Comparison of ENCODE assay signal across 30 mouse cellular contexts in genomic region chr9:22000296-22000695, GRCm38 (mm10). TPM values are rescaled to one million over a fixed set of nuclear protein-coding genes. Genes with fewer than 3 reads are reported as not detected.
"Had no signal": no experiment of that assay in that cellular context is flagged by ENCODE, and none has a peak within 500 bp of the region (broad histone marks: within the 10 kb centered on the region; RNA-seq: fewer than 3 reads in every experiment).

No protein-coding gene starts in this region.

- H3K9me3 ChIP-seq: heart, embryonic 13.5 days; heart, embryonic 15.5 days; hindbrain, embryonic 13.5 days; hindbrain, embryonic 15.5 days; kidney, embryonic 15.5 days; limb, embryonic 13.5 days; limb, embryonic 15.5 days had no signal

- ATAC-seq: hindbrain, postnatal 0 days; intestine, embryonic 16.5 days; liver, embryonic 12.5 days had no signal

- DNase-seq: gastrocnemius, postnatal 14 days; gastrocnemius, postnatal 36 days; heart, adult 11 months; heart, adult 2 months; heart, postnatal 14 days; heart, postnatal 36 days; kidney, adult 11 months; kidney, adult 2 months; kidney, adult 9 months; kidney, postnatal 14 days; kidney, postnatal 36 days; layer of hippocampus, adult 9-11 months; layer of hippocampus, postnatal 36 days; left cerebral cortex, postnatal 4 days had no signal

- H3K27ac ChIP-seq: heart, adult 2 months; heart, embryonic 13.5 days; heart, embryonic 15.5 days; hindbrain, embryonic 13.5 days; hindbrain, embryonic 15.5 days; hindbrain, postnatal 0 days; kidney, embryonic 15.5 days; kidney, postnatal 0 days; limb, embryonic 13.5 days; limb, embryonic 15.5 days; liver, embryonic 12.5 days; liver, embryonic 14.5 days had no signal

- H3K4me2 ChIP-seq: heart, embryonic 11.5 days; heart, embryonic 13.5 days; heart, embryonic 15.5 days; hindbrain, embryonic 13.5 days; hindbrain, embryonic 15.5 days; kidney, embryonic 15.5 days; limb, embryonic 13.5 days; limb, embryonic 15.5 days; liver, embryonic 12.5 days had no signal

- H3K27me3 ChIP-seq: hindbrain, embryonic 13.5 days; hindbrain, embryonic 15.5 days; kidney, embryonic 15.5 days; limb, embryonic 15.5 days had no signal

- H3K4me3 ChIP-seq: heart, adult 2 months; heart, embryonic 13.5 days; heart, embryonic 15.5 days; hindbrain, embryonic 13.5 days; hindbrain, embryonic 15.5 days; kidney, embryonic 15.5 days; limb, embryonic 13.5 days; limb, embryonic 15.5 days; liver, embryonic 12.5 days had no signal

- H3K9ac ChIP-seq: heart, embryonic 13.5 days; heart, embryonic 15.5 days; hindbrain, embryonic 13.5 days; hindbrain, embryonic 15.5 days; kidney, embryonic 15.5 days; limb, embryonic 13.5 days; limb, embryonic 15.5 days; liver, embryonic 12.5 days; liver, embryonic 14.5 days had no signal

RNA-seq across cellular contexts. Expression of gene Ccdc151, which starts 2.1 kb away (rescaled TPM):
- total RNA-seq: gastrocnemius, adult 18-20 months; gastrocnemius, adult 8-10 months; gastrocnemius, postnatal 14 days; heart, postnatal 36 days; hematopoietic stem cell, adult 5-6 weeks had no signal
- polyA plus RNA-seq: heart, embryonic 11.5 days had no signal

RNA-seq across cellular contexts. Expression of gene Rgl3, which starts 11.1 kb away (rescaled TPM):
- total RNA-seq: hematopoietic stem cell, adult 5-6 weeks had no signal
